Comparison of ENCODE assay signal across 9 mouse cellular contexts in genomic region chr8:13493858-13494631, GRCm38 (mm10). TPM values are rescaled to one million over a fixed set of nuclear protein-coding genes. Genes with fewer than 3 reads are reported as not detected.
DNase-seq lines count a peak whose midpoint lies in the region; ATAC-seq lines count a peak whose summit lies in the region.
"Had no signal": no experiment of that assay in that cellular context is flagged by ENCODE, and none has a peak within 500 bp of the region (broad histone marks: within the 10 kb centered on the region; RNA-seq: fewer than 3 reads in every experiment).

Gene Gas6, minus strand, starts transcription at chr8:13494490.

- H3K36me3 ChIP-seq in intestine, embryonic 14.5 days (ENCODE audit: control insufficient read depth, insufficient read depth, low read length): no peaks in the 10 kb centered on the region

- WGBS in intestine, embryonic 14.5 days: 2% methylated on average over 53 of the region's 64 CpGs

- peak within 1 kb of the TSS; percentile 46 for H3K9ac ChIP-seq in intestine, embryonic 14.5 days (ENCODE audit: low read length)

- H3K4me2 ChIP-seq in intestine, embryonic 14.5 days (ENCODE audit: low read length): peak within 1 kb of the TSS; percentile 94

- DNase-seq in spleen, postnatal 10 days (ENCODE audit: low spot score in 2 of 2): peak; percentile 12 to 50
- no peak for DNase-seq in spleen, adult 12 weeks (ENCODE audit: low spot score)
- peak; percentile 75 for DNase-seq in embryo, embryonic 11 days
- DNase-seq in gastrocnemius, postnatal 4 days (ENCODE audit: low spot score in 2 of 2): peak in 1 of 2 experiments; percentile 54
- DNase-seq in intestine, embryonic 14.5 days (ENCODE audit: low spot score): peak; percentile 82
- DNase-seq in left cerebral cortex, postnatal 36 days (ENCODE audit: low spot score in 2 of 2): peak; percentile 65 to 76
- peak; percentile 62 for DNase-seq in mesoderm, embryonic 11.5 days (ENCODE audit: low read depth, low spot score)
- DNase-seq in right cerebral cortex, postnatal 36 days (ENCODE audit: low spot score in 2 of 2): peak; percentile 41 to 57

- H3K4me3 ChIP-seq in intestine, embryonic 14.5 days (ENCODE audit: low read depth, low read length): peak within 1 kb of the TSS; percentile 56

- no peak within 1 kb of the TSS for H3K27ac ChIP-seq in intestine, embryonic 14.5 days (ENCODE audit: low read depth)

- H3K27me3 ChIP-seq in intestine, embryonic 14.5 days (replicated peaks; ENCODE audit: control insufficient read depth, insufficient read depth, low read length): peaks cover 23% of the 10 kb centered on the region; the same call in 1 of the 2 replicates

- H3K4me1 ChIP-seq in intestine, embryonic 14.5 days (replicated peaks; ENCODE audit: control insufficient read depth, insufficient read depth, low read length): peaks cover 10% of the 10 kb centered on the region; the same call in 1 of the 2 replicates

- H3K9me3 ChIP-seq in intestine, embryonic 14.5 days (ENCODE audit: control insufficient read depth, low read length): no peaks in the 10 kb centered on the region

- ATAC-seq in intestine, embryonic 14.5 days (replicated peaks; ENCODE audit: low FRiP score, low TSS enrichment, low read depth): peak; percentile 61

- intact Hi-C loops in left cerebral cortex, postnatal 36 days (cut with DNase I): loop anchor here (5.0 kb wide), 1 partner anchor 53 kb away; no protein-coding TSS in a partner anchor

RNA-seq across cellular contexts. Expression of gene Gas6, which starts in this region (rescaled TPM):
- 100 to 1,000 TPM; 111 to 121 TPM for total RNA-seq in gastrocnemius, postnatal 4 days (2021)
- 28.0 and 28.7 TPM in 2 replicates for polyA plus RNA-seq in intestine, embryonic 14.5 days (2014; fragmentation: Nextera tagmentation; extraction: Ambion mirVana)
- total RNA-seq in left cerebral cortex, postnatal 36 days (2021): 100 to 1,000 TPM in 1 of 2 experiments, 10 to 100 TPM in 1; 98.8 to 117 TPM
- total RNA-seq: CH12.LX had no signal
